Mouse (Mus musculus): ENCODE measurements around the gene Pacsin3. TPM values are rescaled to one million over a fixed set of nuclear protein-coding genes. Genes with fewer than 3 reads are reported as not detected.

The Pacsin3 gene
- total RNA-seq, 4 experiments from 2014 or later = 68.6 to 220 (median 125) TPM

GRCm38 (mm10) chr2:91305926-91306325 lies 50.2 kb downstream of the Pacsin3 start:
- DNase-seq = peak; percentile 58

DNA sequence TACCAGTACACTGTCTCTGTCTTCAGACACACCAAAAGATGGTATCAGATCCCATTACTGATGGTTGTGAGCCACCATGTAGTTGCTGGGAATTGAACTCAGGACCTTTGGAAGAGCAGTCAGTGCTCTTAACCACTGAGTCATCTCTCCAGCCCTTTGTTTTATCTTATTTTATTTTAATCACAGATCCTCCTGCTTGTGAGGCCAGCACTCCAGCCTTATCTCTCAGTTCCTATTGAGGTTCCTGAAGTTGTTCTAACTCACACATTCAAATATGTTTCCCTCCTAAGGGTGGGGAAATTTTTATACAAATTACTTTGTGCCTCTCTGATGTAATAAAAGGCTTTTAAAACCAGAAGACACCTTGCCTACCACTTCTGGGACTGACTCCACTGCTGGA lies 50.8 kb downstream of the Pacsin3 start:
- no peak for DNase-seq

- no peak for DNase-seq
These were observed 52.9 kb downstream of the Pacsin3 start for GRCm38 (mm10) chr2:91308680-91309079.

GRCm38 (mm10) chr2:91309546-91309945 lies 53.8 kb downstream of the Pacsin3 start:
- no peak for DNase-seq

GRCm38 (mm10) chr2:91312578-91313311 lies 57.0 kb downstream of the Pacsin3 start:
- DNase-seq = peak; percentile 55

DNA sequence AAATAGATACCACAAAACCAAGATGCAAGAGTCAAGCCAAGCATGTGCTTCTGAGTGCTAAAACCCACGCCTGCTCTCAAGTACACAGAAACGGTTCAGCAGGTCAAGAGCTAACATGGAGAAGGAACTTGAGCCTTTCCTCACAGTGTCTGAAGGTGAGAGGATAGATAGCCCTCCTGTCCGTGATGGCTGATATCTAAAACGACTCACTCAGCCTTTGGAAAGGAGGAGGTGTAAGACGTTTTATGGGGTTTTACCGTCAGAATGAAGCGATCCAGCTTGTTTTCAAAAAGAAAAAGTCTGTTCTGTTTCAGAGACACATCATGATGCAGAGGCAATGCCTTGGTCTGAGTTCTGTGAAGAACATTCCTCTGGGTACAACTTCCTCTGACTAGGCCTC lies 58.4 kb downstream of the Pacsin3 start:
- DNase-seq = no peak

Other genes with a start within 250 kb of the Pacsin3 start
- gene Rapsn, start 220.3 kb upstream of the Pacsin3 start, total RNA-seq (2022) = 1 to 10 TPM; 1.6 to 7.5 (median 3.5) TPM
- gene Psmc3, start 201.9 kb upstream of the Pacsin3 start, total RNA-seq (2022) = 100 to 1,000 TPM; 172 to 187 (median 179) TPM
- gene Slc39a13, start 185.5 kb upstream of the Pacsin3 start, total RNA-seq (2022) = 10 to 100 TPM; 31.4 to 57.3 (median 43.5) TPM
- gene Spi1, start 173.6 kb upstream of the Pacsin3 start, total RNA-seq (2022) = 1 to 10 TPM; 6.3 to 9.6 (median 7.9) TPM
- under 1 TPM; 0.09 to 0.62 (median 0.26) TPM for gene Mybpc3, start 137.8 kb upstream of the Pacsin3 start, total RNA-seq (2022)
- gene Madd, start 72.1 kb upstream of the Pacsin3 start, total RNA-seq (2022) = 10 to 100 TPM; 25.2 to 44.7 (median 32.4) TPM
- 10 to 100 TPM; 21.1 to 32.1 (median 25.4) TPM for gene Nr1h3, start 53.1 kb upstream of the Pacsin3 start, total RNA-seq (2022)
- gene Acp2, start 53.1 kb upstream of the Pacsin3 start, total RNA-seq (2022) = 10 to 100 TPM; 44.7 to 74.7 (median 57.5) TPM
- 10 to 100 TPM in 3 of 4 experiments, 1 to 10 TPM in 1; 8.4 to 22.9 (median 17.1) TPM for gene Ddb2, start 19.0 kb upstream of the Pacsin3 start, total RNA-seq (2022)
- 100 to 1,000 TPM in 3 of 4 experiments, 10 to 100 TPM in 1; 99.8 to 126 (median 112) TPM for gene Arfgap2, start 9.0 kb downstream of the Pacsin3 start, total RNA-seq (2022)
- gene 1110051M20Rik, start 188.8 kb downstream of the Pacsin3 start, total RNA-seq (2022) = 10 to 100 TPM; 17.8 to 35.6 (median 28.3) TPM
- gene Lrp4, start 201.6 kb downstream of the Pacsin3 start, total RNA-seq (2022) = 10 to 100 TPM in 2 of 4 experiments, 1 to 10 TPM in 2; 6.3 to 11.2 (median 9.5) TPM